Mouse (Mus musculus) testis, postnatal 14 days (tissue): ENCODE measurements at regions not wholly inside any gene's neighbourhood (a gene's known extent, or its start where the extent isn't known, plus 50 kb on each side); places are given as distances from the start of the nearest gene placed in this dataset.

Experiments used
- DNase-seq: peaks from one replicate; pipeline ENCODE4 v3.0.0; 2021; ENCODE audit warnings: low spot score

DNA sequence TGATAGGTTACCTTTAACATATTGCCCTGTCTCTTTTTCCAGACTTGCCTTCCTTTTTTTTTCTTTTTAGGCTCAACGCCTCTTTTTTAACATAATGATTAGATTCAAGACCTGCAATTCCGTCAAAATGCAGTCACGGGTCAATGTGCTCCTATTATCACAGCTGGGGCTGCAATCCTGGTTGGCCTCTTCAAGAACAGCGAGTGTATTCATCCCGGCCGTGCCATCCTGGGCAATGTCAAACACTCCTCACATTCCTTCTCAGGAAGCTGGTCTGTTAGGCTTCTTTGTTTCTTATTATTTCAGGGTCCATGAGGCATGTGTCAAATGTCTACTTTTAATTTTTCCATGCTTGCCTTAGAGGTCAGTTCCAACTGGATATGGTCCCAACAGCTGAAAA, 413.5 kb upstream of the Frg1 start:
- DNase-seq = no peak

DNA sequence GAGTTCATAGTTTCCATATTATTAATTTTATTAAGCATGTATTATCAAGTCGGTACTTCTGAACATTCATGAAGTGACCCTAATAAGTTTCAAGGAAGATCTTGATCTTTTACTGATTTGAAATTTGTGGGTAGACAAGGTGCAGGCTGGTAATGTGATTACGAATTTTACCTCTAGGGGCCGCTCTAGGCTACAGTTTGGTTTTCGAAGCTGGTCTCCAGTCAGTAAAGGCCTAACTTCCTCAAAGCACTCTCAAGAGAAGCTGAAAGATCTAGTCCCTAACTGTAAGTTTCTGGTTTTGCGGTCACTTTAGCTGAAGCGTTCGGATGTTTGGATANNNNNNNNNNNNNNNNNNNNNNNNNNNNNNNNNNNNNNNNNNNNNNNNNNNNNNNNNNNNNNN, 408.1 kb upstream of the Frg1 start:
- DNase-seq = no peak

DNA sequence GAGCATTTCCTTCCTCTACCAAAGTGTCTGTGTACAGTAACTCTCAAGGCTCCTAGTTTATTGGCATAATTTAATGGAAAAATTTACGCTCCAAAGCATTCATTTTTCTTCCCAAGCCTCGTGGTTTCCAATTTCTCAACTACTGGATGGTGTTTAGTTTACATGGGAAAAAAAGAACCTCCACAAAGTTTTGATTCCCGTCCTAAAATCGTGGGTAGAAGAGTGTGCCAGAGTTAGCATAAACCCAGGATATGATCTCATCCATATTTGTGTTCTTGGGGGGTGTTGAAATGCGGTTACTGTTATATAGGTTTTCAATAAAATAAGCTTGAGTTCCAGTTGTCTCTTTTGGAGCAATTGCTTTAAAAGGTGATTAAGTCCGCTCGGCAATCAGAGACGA, 406.2 kb upstream of the Frg1 start:
- DNase-seq = no peak

DNA sequence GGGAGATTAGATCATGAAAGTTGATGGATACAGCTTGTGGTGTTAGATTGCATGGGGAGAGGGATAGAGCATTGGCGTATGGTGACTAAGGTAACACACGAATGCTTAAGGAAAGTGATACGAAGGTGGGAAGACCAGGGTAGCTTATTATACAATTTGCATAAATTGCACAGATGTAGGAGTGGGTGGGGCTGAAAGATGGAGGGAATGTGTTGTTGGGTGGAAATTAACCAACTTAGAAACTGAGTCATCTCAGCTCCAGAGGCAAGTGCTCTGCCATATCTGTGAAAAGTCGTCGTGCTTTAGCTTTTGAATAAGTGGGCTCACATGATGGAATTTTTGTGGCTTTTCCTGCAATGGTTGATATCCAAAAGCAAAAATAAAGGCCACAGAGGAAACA, 404.8 kb upstream of the Frg1 start:
- no peak for DNase-seq

DNA sequence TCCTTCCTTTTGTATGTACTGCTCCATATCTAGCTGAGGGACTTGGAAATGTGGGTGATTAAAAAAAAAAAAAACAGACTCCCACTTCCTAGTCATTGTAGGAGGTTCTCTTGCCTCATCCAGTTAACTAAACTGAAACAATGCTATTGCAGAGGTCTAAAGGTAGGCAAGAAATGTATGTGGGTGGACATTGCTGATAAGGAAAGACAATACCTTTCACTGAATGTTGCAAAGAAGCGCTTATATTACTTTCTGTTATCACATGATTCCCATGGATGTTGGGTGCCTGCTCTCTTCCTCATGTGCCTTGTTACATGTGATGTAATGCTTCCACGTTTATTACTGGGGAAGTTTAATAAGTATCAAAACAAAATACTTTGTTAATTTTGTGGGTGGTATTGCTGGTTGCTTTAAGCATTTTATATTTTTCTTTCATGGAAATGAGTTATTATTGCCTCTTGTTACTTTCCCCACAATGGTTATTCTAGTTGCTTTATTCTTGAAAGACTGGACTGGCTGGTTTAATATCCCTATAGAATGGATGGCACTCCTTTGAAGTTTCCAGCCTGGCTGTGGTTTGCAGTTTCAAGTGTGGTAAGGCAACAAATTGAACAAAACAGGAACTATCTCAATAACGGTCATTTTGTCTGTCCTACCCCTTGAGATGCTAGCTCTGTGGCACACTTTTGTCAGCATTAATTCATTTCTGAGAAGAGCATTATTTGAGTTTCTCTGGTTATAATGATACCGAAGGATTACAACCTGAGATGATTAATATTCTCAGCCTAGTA, 403.9 kb upstream of the Frg1 start:
- no peak for DNase-seq

DNA sequence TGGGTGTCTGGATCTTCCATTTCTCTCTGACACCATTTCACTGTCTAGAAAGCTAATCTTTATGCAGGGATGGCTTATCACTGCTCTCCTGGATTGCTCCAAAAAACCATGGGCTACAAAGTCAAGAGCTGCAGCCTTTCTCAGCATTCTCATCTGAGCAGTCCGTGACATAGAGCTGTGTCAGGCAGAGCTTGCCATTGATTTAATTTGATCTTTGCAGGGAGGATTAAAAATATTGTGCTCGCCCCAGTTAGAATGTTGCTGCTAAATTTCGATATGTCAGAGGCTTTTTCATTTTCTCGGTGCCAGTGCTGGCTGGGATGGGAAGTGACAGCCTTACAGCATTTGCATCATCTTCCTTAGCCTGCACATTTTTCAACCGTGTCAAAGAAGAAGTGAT, 401.7 kb upstream of the Frg1 start:
- no peak for DNase-seq

DNA sequence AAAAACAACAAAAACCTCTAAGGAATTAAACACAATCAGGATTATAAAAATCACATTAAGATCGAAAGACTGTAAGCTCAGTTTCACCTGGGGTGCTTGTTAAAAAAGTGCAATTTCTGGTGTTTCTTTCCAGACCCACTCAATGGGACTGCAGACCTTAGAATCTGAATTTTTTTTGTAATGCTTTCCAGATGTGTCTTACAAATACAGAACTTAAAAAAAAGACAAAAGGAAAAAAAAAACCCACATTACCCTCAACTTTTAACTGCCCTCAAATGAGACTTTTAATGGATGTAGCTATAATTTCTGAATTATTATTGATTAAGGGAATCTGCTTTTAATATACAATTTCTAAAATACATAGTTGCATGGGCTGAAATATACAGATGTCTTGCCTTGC, 401.2 kb upstream of the Frg1 start:
- no peak for DNase-seq

DNA sequence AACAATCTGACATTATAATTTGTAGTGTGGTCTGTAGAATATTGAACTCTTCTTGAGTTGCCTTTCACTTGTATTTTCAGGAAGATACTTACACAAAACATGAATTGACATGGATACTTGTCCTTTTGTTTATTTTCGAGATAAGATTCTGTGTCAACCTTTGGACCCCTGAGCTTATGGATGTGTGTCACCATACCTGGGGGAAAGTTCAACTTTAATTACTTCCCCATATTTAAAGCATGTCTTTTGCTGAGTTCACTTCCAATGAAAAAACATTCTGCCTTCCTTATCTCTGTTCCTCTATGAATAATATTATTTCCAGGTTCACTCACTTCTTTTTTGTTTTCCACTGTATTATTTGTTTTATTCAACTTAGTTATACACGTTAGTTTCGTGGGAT, 398.4 kb upstream of the Frg1 start:
- DNase-seq = no peak

DNA sequence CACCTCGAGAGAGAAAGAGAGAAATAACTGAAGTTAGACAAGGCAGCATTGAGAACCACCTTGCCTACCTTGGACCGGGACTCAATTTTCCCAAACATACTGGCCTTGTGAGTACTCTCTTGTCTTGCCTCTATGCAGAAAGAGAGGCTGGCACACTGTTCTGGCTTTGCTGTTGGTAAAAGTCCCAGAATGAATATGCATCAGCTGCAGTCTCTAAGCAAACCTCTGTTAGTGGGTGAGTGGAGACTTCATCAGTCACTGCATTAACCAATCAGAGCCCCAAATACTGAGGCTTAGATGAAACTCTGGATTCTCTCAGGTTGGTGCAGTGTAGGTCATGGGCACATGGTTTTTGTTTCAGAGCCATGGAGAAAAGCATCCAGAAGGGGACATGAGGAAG, 378.8 kb upstream of the Frg1 start:
- DNase-seq = no peak

DNA sequence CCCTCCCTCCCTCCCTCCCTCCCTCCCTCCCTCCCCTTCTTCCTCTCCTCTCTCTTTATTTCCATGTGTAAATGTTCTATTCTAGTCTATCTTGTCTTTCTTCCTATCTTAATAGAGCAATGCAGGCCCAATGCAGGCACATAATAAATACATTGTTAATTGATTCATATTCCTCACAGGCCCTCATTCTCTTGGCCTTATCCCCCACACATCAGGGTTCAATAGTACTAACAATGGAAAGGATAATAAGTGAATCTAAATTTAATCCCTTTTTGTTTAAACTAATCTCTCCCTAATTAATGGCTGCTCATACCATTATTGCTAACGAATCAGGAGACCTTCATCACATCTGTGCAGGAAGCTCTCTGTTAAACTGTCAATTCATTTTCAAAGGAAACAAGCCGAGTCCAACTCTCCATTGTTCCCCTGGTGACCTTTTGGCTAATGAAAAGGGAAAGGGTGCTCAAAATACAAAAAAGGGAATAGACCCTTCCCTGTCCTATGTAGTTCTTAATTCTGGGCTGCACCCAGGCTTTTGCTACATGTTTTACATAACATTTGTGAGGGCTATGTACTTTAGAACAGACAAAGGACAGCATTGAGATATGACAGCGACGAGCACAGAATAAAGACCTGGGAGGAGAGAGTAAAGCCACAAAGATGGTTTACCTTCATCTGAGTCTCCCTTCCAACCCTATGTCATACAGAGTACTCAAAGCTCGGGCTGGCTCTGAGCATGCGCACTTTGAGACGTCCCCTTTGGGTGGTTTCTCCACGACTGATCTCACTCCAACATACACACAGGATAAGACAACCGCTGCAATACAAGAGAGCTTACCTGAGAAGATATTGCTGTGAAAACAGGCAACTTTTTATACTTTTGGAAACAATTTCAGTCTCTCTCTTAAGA, 370.3 kb upstream of the Frg1 start:
- DNase-seq = no peak

DNA sequence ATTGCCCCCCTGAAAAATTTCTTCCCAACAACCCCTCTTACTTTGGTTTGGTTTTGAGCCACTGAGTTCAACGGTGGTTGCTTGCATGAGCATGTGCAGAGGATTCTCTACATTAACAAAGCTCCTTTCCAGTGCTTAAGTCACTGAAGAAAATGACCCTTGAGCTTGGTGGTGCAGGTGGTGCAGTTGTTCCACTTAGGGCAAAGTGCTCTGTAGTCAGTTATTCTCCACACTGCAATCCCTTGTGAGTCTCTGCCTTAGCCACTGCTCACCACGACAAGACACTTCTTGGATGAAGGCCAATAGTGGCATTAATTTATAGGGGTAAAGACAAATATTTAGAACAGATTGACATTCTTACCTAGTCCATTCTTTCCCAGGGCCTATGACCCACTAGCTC, 369.1 kb upstream of the Frg1 start:
- no peak for DNase-seq

DNA sequence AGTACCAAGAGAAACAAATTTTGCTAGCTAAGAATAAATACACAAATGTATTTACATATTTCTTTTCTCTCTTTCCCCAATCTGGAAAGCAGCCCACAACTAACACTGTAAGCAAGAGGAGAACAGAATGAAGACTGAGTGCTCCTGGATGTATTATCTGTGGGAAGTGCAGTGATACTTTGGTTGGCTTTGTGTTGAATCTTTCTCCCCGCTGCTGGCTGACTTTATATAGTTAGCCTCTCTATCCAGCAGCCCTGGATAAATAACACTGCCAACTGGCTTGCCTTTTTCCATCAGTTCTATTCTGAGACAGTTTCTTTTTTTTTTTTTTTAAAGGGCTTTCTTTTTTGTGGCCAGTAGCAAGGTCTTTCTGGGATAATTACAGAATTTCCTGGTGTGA, 366.0 kb upstream of the Frg1 start:
- DNase-seq = no peak

DNA sequence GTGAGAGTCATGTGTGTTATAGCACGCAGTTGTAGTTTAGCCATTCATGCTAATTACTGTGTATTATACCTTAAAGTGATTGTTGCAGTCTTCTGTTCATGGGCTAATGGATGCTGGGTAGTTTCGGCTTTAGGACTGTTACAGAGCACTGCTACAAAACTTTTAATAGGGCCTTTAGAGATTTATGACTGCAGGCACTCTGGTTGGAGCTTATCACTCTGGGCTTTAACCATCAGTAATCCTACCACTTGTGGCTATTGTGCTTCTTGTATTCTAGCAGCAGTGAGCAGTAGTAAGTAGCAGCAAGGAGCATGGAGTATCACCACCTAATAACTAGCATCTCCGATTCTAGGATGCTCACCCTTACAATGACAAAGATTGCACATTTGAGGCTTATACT, 362.6 kb upstream of the Frg1 start:
- DNase-seq = no peak

DNA sequence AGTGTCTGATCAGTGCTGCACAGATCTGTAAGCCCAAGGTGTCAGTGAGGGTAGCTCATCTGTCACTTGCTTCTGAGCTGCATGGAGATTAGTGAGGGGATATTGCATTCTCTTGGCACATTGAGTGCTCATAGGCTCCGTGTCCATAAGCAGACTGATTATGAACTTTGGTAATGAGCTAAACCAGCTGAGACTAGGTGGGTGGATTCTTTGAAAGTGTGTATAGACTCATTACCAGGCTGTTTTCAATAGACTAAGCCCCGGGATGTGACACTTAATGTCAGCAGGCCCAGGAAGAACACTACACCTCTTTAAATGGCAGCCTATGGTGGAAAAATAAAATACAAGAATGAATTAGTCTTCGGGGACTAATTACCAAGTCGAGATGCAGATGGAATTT, 354.9 kb upstream of the Frg1 start:
- no peak for DNase-seq

DNA sequence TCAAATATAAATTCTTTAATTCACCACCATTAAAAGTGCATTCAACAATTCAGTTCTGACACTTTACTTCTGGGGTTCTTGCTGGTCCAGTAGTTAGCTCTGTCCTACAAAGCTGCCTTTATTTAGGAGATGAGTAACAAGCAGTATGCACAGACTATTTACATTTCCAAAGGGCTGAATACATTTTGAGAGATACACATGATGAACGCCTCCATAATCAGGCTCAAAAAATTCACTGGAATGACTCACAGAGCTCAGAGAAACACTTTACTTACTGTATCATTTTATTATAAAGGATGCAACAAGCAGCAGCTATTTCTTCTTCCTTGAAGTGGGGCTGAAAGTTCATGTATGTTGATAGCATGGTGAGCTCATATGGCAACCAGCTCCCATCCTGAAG, 336.6 kb upstream of the Frg1 start:
- no peak for DNase-seq

DNA sequence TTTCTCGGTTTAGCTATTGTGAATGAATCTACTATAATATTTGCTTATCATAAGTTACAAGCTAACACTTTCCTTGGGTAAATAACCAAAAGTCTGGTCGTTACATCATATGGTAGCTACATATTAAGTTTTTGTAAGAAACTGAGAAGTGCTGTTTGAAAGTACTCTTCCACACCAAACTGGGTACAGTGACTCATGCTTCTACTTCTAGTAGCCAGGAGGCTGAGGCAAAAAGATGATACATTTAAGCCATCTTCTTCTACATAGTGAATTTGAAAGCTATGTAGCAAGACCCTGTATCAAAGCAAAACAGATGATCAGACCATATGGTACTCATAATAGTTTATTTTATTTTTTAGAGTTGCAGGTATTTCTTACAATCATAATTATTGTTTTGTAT, 335.8 kb upstream of the Frg1 start:
- DNase-seq = no peak

DNA sequence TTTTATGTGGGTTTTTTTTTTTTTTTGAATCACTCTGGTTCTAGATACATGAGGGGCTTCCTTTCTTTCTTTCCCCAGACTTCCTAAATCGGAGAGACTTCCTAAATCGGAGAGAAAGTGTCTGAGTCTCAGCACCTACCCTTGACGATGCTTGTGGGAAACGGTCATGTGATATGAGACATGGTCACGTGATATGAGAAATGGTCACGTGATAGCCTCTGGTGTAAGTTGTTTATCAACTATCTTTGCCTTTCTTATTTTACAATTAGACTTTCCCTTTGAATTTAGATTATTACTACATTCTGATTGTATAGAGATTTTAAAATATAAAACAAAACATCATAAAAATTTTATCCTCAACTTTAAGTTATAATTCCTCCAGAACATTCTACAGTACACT, 330.1 kb upstream of the Frg1 start:
- no peak for DNase-seq

DNA sequence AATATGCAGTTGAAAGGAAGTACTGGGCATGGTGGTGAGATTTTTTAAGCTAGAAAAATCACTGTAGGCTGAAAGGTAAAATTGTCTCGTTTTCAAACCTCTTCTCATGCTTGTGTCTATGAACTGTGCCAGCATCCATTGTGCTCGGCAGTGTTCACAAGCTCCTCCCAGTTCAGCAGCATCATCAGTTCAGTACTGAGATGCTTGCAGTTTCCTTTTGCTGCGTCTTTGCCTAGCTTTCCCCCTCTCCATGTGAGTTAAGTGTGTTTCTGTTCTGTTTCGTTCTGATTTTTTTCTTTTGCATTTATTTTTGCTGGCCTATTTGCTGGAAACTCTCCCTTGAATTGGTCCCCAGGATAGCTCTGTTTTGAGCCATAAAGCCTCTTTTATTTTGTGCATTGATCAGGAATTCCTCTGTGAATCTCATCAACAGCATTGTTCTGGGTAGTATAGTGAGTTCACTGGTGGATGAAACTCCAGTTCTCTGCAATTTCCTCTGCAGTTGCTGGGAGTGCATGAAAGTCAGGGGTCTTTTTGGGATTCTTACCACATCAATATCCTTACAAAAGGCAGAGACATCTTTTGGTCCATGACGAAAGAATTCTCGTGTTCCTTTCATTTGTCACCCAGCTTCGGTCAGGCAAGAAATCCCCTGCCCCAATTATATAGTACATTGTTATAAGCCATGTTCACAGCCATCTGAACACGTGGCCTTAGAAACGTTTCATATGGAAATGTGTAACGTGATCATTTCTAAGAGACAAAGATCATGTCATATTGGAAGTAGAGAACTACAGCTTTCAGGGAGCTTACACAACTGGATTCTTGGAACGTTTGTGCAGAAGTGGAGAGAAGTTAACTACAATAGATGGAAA, 326.2 kb upstream of the Frg1 start:
- no peak for DNase-seq

DNA sequence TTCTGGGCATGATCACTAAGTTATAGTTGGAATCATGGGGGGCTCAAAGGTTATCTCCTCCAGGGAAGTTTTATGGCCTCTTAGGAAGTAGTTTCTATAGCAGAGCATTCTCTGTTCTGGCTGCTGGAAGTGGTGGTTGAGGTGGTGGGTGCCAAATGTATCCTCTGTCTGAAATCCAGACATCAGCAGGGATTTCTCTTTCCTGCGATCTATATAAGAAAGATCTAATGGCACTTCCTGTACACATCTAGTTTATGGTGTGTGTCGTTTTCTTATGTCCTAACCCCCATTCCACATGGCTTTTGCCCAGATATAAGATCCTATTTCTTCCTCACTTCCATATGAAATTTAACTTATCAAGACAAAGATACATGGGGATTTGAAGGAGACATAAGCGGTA, 300.1 kb upstream of the Frg1 start:
- no peak for DNase-seq

DNA sequence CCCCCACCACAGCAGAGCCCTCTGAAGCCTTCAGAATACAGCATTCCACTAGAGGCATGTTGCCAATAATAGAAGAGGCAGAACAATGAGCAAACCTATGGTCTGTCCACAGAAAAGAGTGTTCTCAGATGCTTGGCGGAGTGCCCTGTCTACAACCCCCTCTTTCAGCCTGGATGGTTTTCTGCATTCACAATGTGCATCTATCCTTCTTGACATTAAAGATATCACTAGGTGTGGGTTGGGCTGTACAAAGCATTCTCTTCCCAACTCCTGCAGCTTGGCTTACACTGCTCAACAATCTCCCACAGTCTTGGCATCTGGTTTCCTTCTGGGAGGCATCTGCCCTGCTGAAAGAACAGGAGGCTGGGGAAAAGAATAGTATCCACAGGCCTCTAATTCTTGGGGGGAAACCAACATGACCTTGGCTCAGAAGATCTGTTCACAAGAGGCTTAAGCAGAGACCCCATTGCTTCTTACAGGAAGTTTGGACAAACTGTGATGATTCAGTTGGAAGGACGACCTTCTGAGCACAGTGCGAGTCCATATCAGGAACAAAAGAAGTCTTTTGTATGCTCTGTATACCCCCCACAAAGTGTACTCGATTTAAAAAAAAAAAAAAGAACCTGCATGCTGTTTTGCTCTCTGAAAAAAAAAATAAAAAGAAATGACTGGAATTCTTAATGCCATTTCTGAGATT, 296.9 kb upstream of the Frg1 start:
- peak; percentile 6 for DNase-seq

DNA sequence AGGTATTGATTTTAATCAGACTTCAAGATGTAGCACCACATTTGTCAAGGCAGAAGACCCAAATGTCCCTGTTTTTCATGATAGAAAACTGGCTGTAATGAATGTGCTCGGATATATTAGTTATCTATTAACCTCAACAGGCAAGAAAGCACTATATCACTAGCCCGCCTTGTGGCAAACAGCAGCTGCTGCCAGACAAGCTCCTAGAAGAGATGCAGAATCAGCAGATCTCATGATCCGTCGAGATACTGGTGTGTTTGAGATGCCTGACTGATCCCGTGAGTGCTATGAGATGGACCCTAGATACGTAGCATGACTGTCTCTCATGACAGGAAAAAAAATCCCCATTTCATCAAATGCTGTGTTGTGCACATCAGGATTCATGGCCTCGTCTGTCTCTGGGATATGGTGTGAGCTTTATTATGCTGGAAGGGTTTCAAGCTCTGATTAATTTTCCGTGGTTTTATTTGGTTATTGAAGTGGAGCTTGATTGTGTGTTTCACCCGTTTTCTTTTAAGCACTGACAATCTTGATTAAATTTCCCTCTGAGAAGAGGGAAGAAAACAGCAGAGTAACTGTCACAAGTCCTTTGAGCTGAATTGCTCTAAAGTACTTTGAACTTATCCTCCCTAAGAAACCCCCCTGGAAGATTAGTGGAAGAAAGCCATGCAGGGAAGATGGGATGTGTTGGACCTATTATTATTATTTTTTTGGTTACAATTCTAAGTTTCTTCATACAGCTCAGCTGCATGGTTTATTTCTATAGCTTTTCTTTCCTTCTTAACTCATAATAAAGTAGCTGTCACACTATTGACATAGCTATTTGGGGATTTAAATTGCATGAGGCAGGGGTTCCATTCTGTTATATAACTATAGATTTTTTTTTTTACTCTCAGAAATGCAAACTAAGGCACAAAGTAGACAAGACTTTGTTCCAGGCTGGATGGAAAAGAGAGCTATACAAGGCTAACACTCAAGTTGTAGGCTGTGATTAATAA, 287.4 kb upstream of the Frg1 start:
- no peak for DNase-seq
